Mouse (Mus musculus) CD8-positive naive resting alpha-beta T cell, adult 57 days (primary cell): Measurements from ENCODE around the gene Asb6. TPM values are rescaled to one million over a fixed set of nuclear protein-coding genes. Genes with fewer than 3 reads are reported as not detected.

Experiments used
- total RNA-seq: library from RNA; stranded (reverse); gene quantifications from one replicate; pipeline ENCODE4 v1.2.4, GENCODE M21; 2023

The Asb6 gene
- 47.5 TPM for total RNA-seq

GRCm38 (mm10) chr2:30830283-30830795 lies at the start of gene Asb6:
Asb6 (minus strand) TSS chr2:30830333.

GRCm38 (mm10) chr2:30834373-30835022 lies 4.4 kb upstream of the Asb6 start, which contains the start of gene Prrx2:
Prrx2 (plus strand) TSS chr2:30834972.

GRCm38 (mm10) chr2:30807648-30808295 lies 22.4 kb downstream of the Asb6 start, which contains the start of gene Ntmt1:
Ntmt1 (plus strand) TSS chr2:30807826.

GRCm38 (mm10) chr2:30803604-30804003 lies 26.5 kb downstream of the Asb6 start, which contains the start of gene 1700001O22Rik:
1700001O22Rik (minus strand) TSS chr2:30803661.

Other genes with a start within 250 kb of the Asb6 start
- gene Cstad, start 235.3 kb downstream of the Asb6 start, total RNA-seq = 3.5 TPM
- gene 1700001O22Rik, start 26.7 kb downstream of the Asb6 start, total RNA-seq = not detected
- 20.0 TPM for gene Ntmt1, start 22.5 kb downstream of the Asb6 start, total RNA-seq
- not detected for gene Prrx2, start 4.6 kb upstream of the Asb6 start, total RNA-seq
- gene Ptges, start 99.5 kb upstream of the Asb6 start, total RNA-seq = not detected
- gene Tor1b, start 122.6 kb upstream of the Asb6 start, total RNA-seq = 37.3 TPM
- 38.7 TPM for gene Tor1a, start 137.6 kb upstream of the Asb6 start, total RNA-seq
- gene BC005624, start 151.9 kb upstream of the Asb6 start, total RNA-seq = 85.3 TPM
- 46.9 TPM for gene Usp20, start 151.9 kb upstream of the Asb6 start, total RNA-seq